In genomic region chr1:92849938-92850574, GRCm38 (mm10) we compare ENCODE assay signal across 11 mouse cellular contexts. TPM values are rescaled to one million over a fixed set of nuclear protein-coding genes. Genes with fewer than 3 reads are reported as not detected.
DNase-seq lines count a peak whose midpoint lies in the region; ATAC-seq lines count a peak whose summit lies in the region.
"Had no signal": no experiment of that assay in that cellular context is flagged by ENCODE, and none has a peak within 500 bp of the region (broad histone marks: within the 10 kb centered on the region; RNA-seq: fewer than 3 reads in every experiment).

No protein-coding gene starts in this region.

- no peaks in the 10 kb centered on the region for H3K9me3 ChIP-seq in heart, embryonic 11.5 days (replicated peaks; ENCODE audit: control insufficient read depth, low read length)
- H3K9me3 ChIP-seq in embryonic facial prominence, embryonic 15.5 days (replicated peaks): no peaks in the 10 kb centered on the region
- H3K9me3 ChIP-seq in intestine, embryonic 16.5 days (ENCODE audit: control insufficient read depth, low read length): no peaks in the 10 kb centered on the region
- no peaks in the 10 kb centered on the region for H3K9me3 ChIP-seq in neural tube, embryonic 13.5 days
- H3K9me3 ChIP-seq: limb, embryonic 12.5 days had no signal

- peaks cover 32% of the 10 kb centered on the region for H3K4me1 ChIP-seq in heart, embryonic 11.5 days (ENCODE audit: control insufficient read depth, insufficient read depth, low read length)
- peaks cover 35% of the 10 kb centered on the region for H3K4me1 ChIP-seq in embryonic facial prominence, embryonic 15.5 days
- 0 out of 2 replicates have a peak, but pooled peaks cover 12% of the 10 kb centered on the region for H3K4me1 ChIP-seq in intestine, embryonic 16.5 days (ENCODE audit: control insufficient read depth, insufficient read depth, low read length)
- peaks cover 58% of the 10 kb centered on the region for H3K4me1 ChIP-seq in neural tube, embryonic 13.5 days (replicated peaks)

- no peak overlapping the region for H3K4me2 ChIP-seq in heart, embryonic 11.5 days
- H3K4me2 ChIP-seq in embryonic facial prominence, embryonic 15.5 days (replicated peaks): peak overlapping the region; percentile 13; the same call in 1 of the 2 replicates
- H3K4me2 ChIP-seq in intestine, embryonic 16.5 days (ENCODE audit: low read depth, low read length): no peak overlapping the region
- peak overlapping the region; percentile 66 for H3K4me2 ChIP-seq in neural tube, embryonic 13.5 days

- peak; percentile 14 to 20 for DNase-seq in heart, adult 9 months (ENCODE audit: low spot score in 2 of 2)
- DNase-seq in thymus, postnatal 36 days: no peak
- no peak for DNase-seq in thymus, postnatal 10 days (ENCODE audit: low spot score in 2 of 2)
- DNase-seq: heart, postnatal 4 days had no signal

- ATAC-seq in heart, embryonic 11.5 days (replicated peaks; ENCODE audit: insufficient number of reproducible peaks, low FRiP score, low TSS enrichment): no peak
- ATAC-seq in embryonic facial prominence, embryonic 15.5 days (ENCODE audit: insufficient number of reproducible peaks, low FRiP score, low TSS enrichment, low read depth): no peak
- ATAC-seq in intestine, embryonic 16.5 days: peak; percentile 36; the same call in 1 of the 2 replicates
- ATAC-seq in neural tube, embryonic 13.5 days (ENCODE audit: low read depth): no peak
- ATAC-seq in CD4-positive, CD25-positive, alpha-beta regulatory T cell, adult 4 months: no peak
- ATAC-seq: activated CD4-positive, CD25-positive, alpha-beta regulatory T cell, adult 4 months had no signal

- WGBS in heart, embryonic 11.5 days (ENCODE audit: insufficient replicate concordance): 59% methylated on average over 13 of the region's 13 CpGs
- whole genome bisulfite sequencing in embryonic facial prominence, embryonic 15.5 days: 48% methylated on average over 13 of the region's 13 CpGs
- WGBS in intestine, embryonic 16.5 days: 55% methylated on average over 13 of the region's 13 CpGs
- 59% methylated on average over 13 of the region's 13 CpGs for WGBS in neural tube, embryonic 13.5 days

- H3K36me3 ChIP-seq in heart, embryonic 11.5 days (ENCODE audit: control insufficient read depth, insufficient read depth, low read length): no peaks in the 10 kb centered on the region
- H3K36me3 ChIP-seq in embryonic facial prominence, embryonic 15.5 days: peaks cover 18% of the 10 kb centered on the region
- H3K36me3 ChIP-seq in intestine, embryonic 16.5 days (ENCODE audit: control insufficient read depth, insufficient read depth, low read length): no peaks in the 10 kb centered on the region
- peaks cover 34% of the 10 kb centered on the region for H3K36me3 ChIP-seq in neural tube, embryonic 13.5 days

- H3K27ac ChIP-seq in heart, embryonic 11.5 days (ENCODE audit: low read depth, low read length): no peak overlapping the region
- no peak overlapping the region for H3K27ac ChIP-seq in embryonic facial prominence, embryonic 15.5 days (replicated peaks)
- H3K27ac ChIP-seq in intestine, embryonic 16.5 days (ENCODE audit: low read length): no peak overlapping the region
- H3K27ac ChIP-seq in neural tube, embryonic 13.5 days (replicated peaks): peak overlapping the region; percentile 93
- H3K27ac ChIP-seq: limb, embryonic 12.5 days had no signal

- H3K9ac ChIP-seq in heart, embryonic 11.5 days (ENCODE audit: low read depth, low read length): no peak overlapping the region
- H3K9ac ChIP-seq in embryonic facial prominence, embryonic 15.5 days: 0 out of 2 replicates have a peak overlapping the region, but pooled peaks have one; percentile 6
- H3K9ac ChIP-seq in intestine, embryonic 16.5 days (ENCODE audit: low read depth, low read length): peak overlapping the region; percentile 14; the same call in 1 of the 2 replicates
- peak overlapping the region; percentile 85 for H3K9ac ChIP-seq in neural tube, embryonic 13.5 days

- peaks cover 35% of the 10 kb centered on the region for H3K27me3 ChIP-seq in heart, embryonic 11.5 days (ENCODE audit: control insufficient read depth, insufficient read depth, low read length)
- H3K27me3 ChIP-seq in embryonic facial prominence, embryonic 15.5 days: no peaks in the 10 kb centered on the region
- H3K27me3 ChIP-seq in intestine, embryonic 16.5 days (replicated peaks; ENCODE audit: control insufficient read depth, insufficient read depth, low read length): no peaks in the 10 kb centered on the region
- no peaks in the 10 kb centered on the region for H3K27me3 ChIP-seq in neural tube, embryonic 13.5 days
- H3K27me3 ChIP-seq: limb, embryonic 12.5 days had no signal

- H3K4me3 ChIP-seq in heart, embryonic 11.5 days (ENCODE audit: low read depth, low read length): no peak overlapping the region
- H3K4me3 ChIP-seq in embryonic facial prominence, embryonic 15.5 days (replicated peaks): no peak overlapping the region
- 0 out of 2 replicates have a peak overlapping the region, but pooled peaks have one; percentile 5 for H3K4me3 ChIP-seq in intestine, embryonic 16.5 days (ENCODE audit: low read length)
- H3K4me3 ChIP-seq in neural tube, embryonic 13.5 days: peak overlapping the region; percentile 49
- H3K4me3 ChIP-seq: limb, embryonic 12.5 days had no signal

RNA-seq across cellular contexts. Expression of gene Gpc1, which starts 18.6 kb away (rescaled TPM):
- 25.9 and 34.3 TPM in 2 replicates for polyA plus RNA-seq in heart, embryonic 11.5 days (2014; fragmentation: Nextera tagmentation; extraction: Ambion mirVana)
- 93.6 and 95.3 TPM in 2 replicates for polyA plus RNA-seq in embryonic facial prominence, embryonic 15.5 days (2015; fragmentation: Nextera tagmentation; extraction: Ambion mirVana)
- 24.9 and 25.0 TPM in 2 replicates for polyA plus RNA-seq in intestine, embryonic 16.5 days (2015; fragmentation: Nextera tagmentation; extraction: Ambion mirVana)
- polyA plus RNA-seq in neural tube, embryonic 13.5 days (2015; fragmentation: Nextera tagmentation; extraction: Ambion mirVana): 59.4 and 64.3 TPM in 2 replicates
- polyA plus RNA-seq in CD4-positive, CD25-positive, alpha-beta regulatory T cell, adult 4 months (2017; shearing (Covaris generic)): 1 to 10 TPM; 2.0 to 3.0 TPM

RNA-seq across cellular contexts. Expression of gene Ankmy1, which starts 52.6 kb away (rescaled TPM):
- polyA plus RNA-seq in heart, embryonic 11.5 days (2014; fragmentation: Nextera tagmentation; extraction: Ambion mirVana): 0.34 and 0.70 TPM in 2 replicates
- 0.88 and 1.0 TPM in 2 replicates for polyA plus RNA-seq in embryonic facial prominence, embryonic 15.5 days (2015; fragmentation: Nextera tagmentation; extraction: Ambion mirVana)
- 0.06 and 0.13 TPM in 2 replicates for polyA plus RNA-seq in intestine, embryonic 16.5 days (2015; fragmentation: Nextera tagmentation; extraction: Ambion mirVana)
- polyA plus RNA-seq in neural tube, embryonic 13.5 days (2015; fragmentation: Nextera tagmentation; extraction: Ambion mirVana): 0.70 and 0.74 TPM in 2 replicates
- 1 to 10 TPM in 1 of 2 experiments, under 1 TPM in 1; 0.65 to 1.1 TPM for polyA plus RNA-seq in CD4-positive, CD25-positive, alpha-beta regulatory T cell, adult 4 months (2017; shearing (Covaris generic))

RNA-seq across cellular contexts. Expression of gene Dusp28, which starts 56.7 kb away (rescaled TPM):
- polyA plus RNA-seq in heart, embryonic 11.5 days (2014; fragmentation: Nextera tagmentation; extraction: Ambion mirVana): 6.2 and 6.9 TPM in 2 replicates
- 10.1 and 11.5 TPM in 2 replicates for polyA plus RNA-seq in embryonic facial prominence, embryonic 15.5 days (2015; fragmentation: Nextera tagmentation; extraction: Ambion mirVana)
- polyA plus RNA-seq in intestine, embryonic 16.5 days (2015; fragmentation: Nextera tagmentation; extraction: Ambion mirVana): 13.3 and 14.3 TPM in 2 replicates
- 14.0 and 15.5 TPM in 2 replicates for polyA plus RNA-seq in neural tube, embryonic 13.5 days (2015; fragmentation: Nextera tagmentation; extraction: Ambion mirVana)
- polyA plus RNA-seq in CD4-positive, CD25-positive, alpha-beta regulatory T cell, adult 4 months (2017; shearing (Covaris generic)): 1 to 10 TPM; 4.2 to 4.4 TPM

Comparison
In these comparisons a context has a peak if more than half of its experiments do, and no peak if none do; other contexts are left out.
1. DNase-seq: peak in heart, adult 9 months (2 of 2); none in thymus, postnatal 36 days (0 of 2) and thymus, postnatal 10 days (0 of 2).
2. H3K4me2 ChIP-seq: peak in embryonic facial prominence, embryonic 15.5 days (single experiment) and neural tube, embryonic 13.5 days (single experiment); none in heart, embryonic 11.5 days (single experiment) and intestine, embryonic 16.5 days (single experiment).
3. H3K4me3 ChIP-seq: peak in intestine, embryonic 16.5 days (single experiment) and neural tube, embryonic 13.5 days (single experiment); none in heart, embryonic 11.5 days (single experiment) and embryonic facial prominence, embryonic 15.5 days (single experiment).